Mouse (Mus musculus) hindbrain, embryonic 14.5 days (tissue): ENCODE measurements at regions not wholly inside any gene's neighbourhood (a gene's known extent, or its start where the extent isn't known, plus 50 kb on each side); places are given as distances from the start of the nearest gene placed in this dataset.

Experiments used
- ATAC-seq: fragments of 200-750 bp; cut with Nextera tagmentation; 2 replicates; pipeline ENCODE4 v1.8.0; 2017; ENCODE audit warnings: moderate number of reproducible peaks, mild to moderate bottlenecking, moderate TSS enrichment, moderate library complexity; ENCODE audit not compliant: low FRiP score
- DNase-seq: peaks from one replicate; pipeline ENCODE4 v3.0.0-alpha.2; 2015; ENCODE audit warnings: low spot score
- H3K27ac ChIP-seq: fragments of 300-500 bp; sonication (generic); 2 replicates; pipeline ENCODE4 v1.5.1; 2014; ENCODE audit warnings: mild to moderate bottlenecking, moderate library complexity
- H3K27me3 ChIP-seq: fragments of 300-500 bp; sonication (generic); 2 replicates; pipeline ENCODE4 v1.6.1; 2014; ENCODE audit warnings: mild to moderate bottlenecking, low read length, mixed read lengths; ENCODE audit not compliant: control insufficient read depth, insufficient read depth
- H3K36me3 ChIP-seq: fragments of 300-500 bp; sonication (generic); replicated peaks from 2 replicates; pipeline ENCODE4 v1.6.1; 2014; ENCODE audit not compliant: control insufficient read depth, insufficient read depth
- H3K4me1 ChIP-seq: fragments of 300-500 bp; sonication (generic); replicated peaks from 2 replicates; pipeline ENCODE4 v1.6.1; 2014; ENCODE audit warnings: antibody characterized with exemption, low read length, mixed read lengths; ENCODE audit not compliant: control insufficient read depth, insufficient read depth
- H3K4me2 ChIP-seq: fragments of 300-500 bp; sonication (generic); replicated peaks from 2 replicates; pipeline ENCODE4 v1.6.1; 2014; ENCODE audit warnings: mild to moderate bottlenecking, moderate library complexity
- H3K4me3 ChIP-seq: fragments of 300-500 bp; sonication (generic); replicated peaks from 2 replicates; pipeline ENCODE4 v1.5.1; 2014; ENCODE audit warnings: mild to moderate bottlenecking, low read length
- H3K9ac ChIP-seq: fragments of 300-500 bp; sonication (generic); 2 replicates; pipeline ENCODE4 v1.6.1; 2014
- H3K9me3 ChIP-seq: fragments of 300-500 bp; sonication (generic); 2 replicates; pipeline ENCODE4 v1.6.1; 2016; ENCODE audit warnings: low read length; ENCODE audit not compliant: control insufficient read depth
- WGBS: fragments of 180-500 bp; shearing (Covaris S2); extraction: QIAGEN DNeasy Blood & Tissue Kit; methylation state at CpG from one replicate; pipeline ENCODE4 v1.1.7; 2014; 5-methylcytosine and 5-hydroxymethylcytosine counted together

DNA sequence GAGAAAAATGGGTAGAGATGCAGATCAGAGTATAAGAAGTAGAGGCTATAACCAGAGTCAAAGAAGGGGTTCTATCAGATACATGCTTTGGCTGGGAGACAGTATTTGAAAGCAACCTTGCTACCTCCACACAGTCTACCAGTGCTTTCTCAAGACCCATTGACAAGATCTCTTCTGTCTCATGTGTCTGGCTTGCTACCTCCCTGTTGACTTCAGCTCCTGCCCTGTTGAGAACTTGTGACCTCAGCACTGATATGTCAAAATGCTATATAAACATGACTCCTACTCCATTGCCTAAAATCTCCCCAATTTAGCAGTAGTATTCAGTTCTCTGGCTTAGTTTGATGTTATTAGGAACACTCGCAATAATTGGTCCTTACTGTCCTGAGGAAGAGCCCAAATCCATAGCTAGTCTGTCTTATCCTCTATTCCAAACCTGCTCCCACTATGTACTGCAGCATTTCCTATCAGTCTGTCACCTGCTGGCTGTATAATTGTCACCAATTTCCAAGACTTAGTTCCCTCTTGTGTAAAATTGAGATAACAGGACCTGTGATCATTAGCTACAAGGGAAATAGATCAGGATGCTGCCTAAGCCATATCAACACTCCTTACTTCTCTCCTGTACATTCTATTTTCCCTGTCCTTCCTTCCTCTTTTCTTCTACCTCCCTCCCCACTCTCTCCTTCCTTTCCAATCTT, 224.9 kb downstream of the Fam49a start:
- Histone ChIP-seq H3K36me3 (no peaks in the 10 kb centered on the region), H3K27me3 (no peaks in the 10 kb centered on the region), H3K4me1 (no peaks in the 10 kb centered on the region), H3K9me3 (no peaks in the 10 kb centered on the region), H3K4me3 (no peak overlapping the region), H3K4me2 (no peak overlapping the region), H3K9ac (no peak overlapping the region), H3K27ac (no peak overlapping the region)
- WGBS, result 95% methylated on average over 1 of the region's 1 CpGs
- no peak for DNase-seq
- no peak for ATAC-seq

DNA sequence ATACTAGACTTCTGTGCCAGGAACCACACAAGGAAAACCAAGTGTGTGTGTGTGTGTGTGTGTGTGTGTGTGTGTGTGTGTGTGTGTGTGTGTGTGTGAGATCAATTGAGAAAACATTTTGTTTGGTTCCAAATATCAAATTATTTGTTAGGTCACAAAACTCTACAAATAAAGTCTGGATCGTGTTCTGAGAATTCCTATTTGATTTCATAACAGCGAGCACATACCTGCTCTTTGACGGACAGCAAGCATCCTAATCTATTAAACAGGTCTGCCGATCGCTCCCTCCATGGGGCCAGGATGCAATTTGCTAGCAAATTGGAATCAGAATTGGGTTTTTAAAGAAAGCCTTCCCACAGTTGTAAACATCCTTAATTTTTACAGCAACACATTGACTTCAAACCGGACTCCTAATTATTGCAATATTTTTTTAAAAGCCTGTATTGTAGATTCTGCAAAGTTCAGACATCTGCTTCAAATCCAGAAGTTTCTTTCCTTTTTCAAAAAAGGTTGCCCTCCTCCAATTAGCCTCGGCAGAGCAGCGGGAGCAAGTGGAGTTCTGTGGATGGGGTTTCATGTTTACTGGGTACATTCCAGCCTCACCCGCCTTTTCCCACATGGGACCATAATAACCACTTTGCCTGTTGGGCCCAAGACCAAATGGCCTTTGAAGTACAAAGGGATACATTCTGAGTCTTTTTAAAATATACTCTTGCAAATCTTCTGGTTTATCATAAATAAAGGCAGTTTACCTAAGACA, 223.2 kb downstream of the Fam49a start:
- no peak for ATAC-seq
- no peak for DNase-seq
- no peak overlapping the region for H3K4me2 ChIP-seq
- WGBS, result 87% methylated on average over 9 of the region's 9 CpGs
- no peaks in the 10 kb centered on the region for H3K27me3 ChIP-seq
- no peaks in the 10 kb centered on the region for H3K9me3 ChIP-seq
- no peak overlapping the region for H3K9ac ChIP-seq
- H3K36me3 ChIP-seq, result no peaks in the 10 kb centered on the region
- no peak overlapping the region for H3K27ac ChIP-seq
- H3K4me1 ChIP-seq, result no peaks in the 10 kb centered on the region
- H3K4me3 ChIP-seq, result no peak overlapping the region

DNA sequence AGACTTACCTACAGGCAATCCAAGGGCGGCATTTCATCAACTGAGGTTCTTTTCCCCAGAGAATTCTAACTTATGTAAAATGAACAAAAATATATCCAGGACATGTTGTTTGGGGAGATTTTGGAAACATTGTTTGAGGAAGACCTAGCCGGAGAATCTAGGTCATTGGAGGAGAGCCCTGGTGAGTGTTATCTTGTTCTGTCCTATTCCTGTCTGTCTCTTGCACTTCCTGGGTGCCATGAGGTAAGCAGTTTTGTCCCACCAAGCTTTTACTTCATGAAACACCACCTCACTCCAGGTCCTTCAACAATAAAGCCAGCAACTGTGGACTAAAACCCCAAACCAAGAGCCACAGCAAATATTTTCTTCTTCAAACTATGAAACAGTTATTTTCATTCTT, 218.5 kb downstream of the Fam49a start:
- H3K27me3 ChIP-seq, result no peaks in the 10 kb centered on the region
- no peak overlapping the region for H3K27ac ChIP-seq
- H3K36me3 ChIP-seq, result no peaks in the 10 kb centered on the region
- no peaks in the 10 kb centered on the region for H3K9me3 ChIP-seq
- WGBS, result 95% methylated on average over 2 of the region's 2 CpGs
- H3K4me2 ChIP-seq, result no peak overlapping the region
- no peak overlapping the region for H3K4me3 ChIP-seq
- DNase-seq (no peak), ATAC-seq (no peak)
- no peaks in the 10 kb centered on the region for H3K4me1 ChIP-seq
- no peak overlapping the region for H3K9ac ChIP-seq

DNA sequence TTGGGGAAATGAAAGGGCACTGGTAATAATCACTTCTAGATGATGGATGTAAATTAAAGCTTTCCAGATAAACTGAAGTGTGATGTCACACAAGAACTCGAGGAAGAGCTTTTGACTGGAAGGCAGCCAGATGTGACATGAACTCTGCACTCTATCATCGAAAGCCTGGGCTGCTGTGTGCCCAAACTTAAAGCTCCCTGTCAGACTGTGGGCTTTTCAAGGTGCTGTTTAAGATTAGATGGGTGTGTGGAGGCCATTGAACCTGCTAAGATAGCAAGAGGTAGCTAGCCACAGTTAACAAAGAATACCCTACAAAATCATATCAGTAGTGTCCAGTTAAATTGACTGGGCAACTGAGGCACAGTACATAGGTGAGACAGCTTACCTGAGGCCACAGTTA, 190.1 kb downstream of the Fam49a start:
- DNase-seq (no peak), ATAC-seq (no peak)
- 80% methylated on average over 2 of the region's 2 CpGs for WGBS
- no peak overlapping the region for H3K9ac ChIP-seq
- no peak overlapping the region for H3K4me3 ChIP-seq
- H3K27ac ChIP-seq, result no peak overlapping the region
- no peaks in the 10 kb centered on the region; the same call in 1 of the 2 replicates for H3K27me3 ChIP-seq
- H3K4me2 ChIP-seq, result no peak overlapping the region
- no peaks in the 10 kb centered on the region for H3K4me1 ChIP-seq
- H3K9me3 ChIP-seq, result no peaks in the 10 kb centered on the region
- H3K36me3 ChIP-seq, result no peaks in the 10 kb centered on the region

DNA sequence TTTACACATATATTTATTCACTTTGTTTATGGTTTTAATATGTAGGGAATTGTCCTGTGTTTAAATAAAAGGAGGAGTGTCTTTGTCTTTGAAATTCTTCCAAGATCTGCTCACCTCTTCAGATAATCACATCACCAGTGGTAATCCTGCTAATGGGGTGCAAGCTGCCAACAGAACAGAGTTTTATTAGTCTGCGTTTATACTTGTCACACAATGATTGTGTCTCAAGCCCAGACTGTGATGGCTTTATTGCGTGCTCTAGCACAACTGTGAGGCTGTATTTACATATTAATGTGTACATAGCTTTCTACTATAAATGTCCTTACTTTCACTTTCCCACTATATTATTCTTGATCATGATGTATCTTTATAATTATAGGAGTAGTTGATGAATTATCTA, 184.8 kb downstream of the Fam49a start:
- H3K4me3 ChIP-seq, result no peak overlapping the region
- no peaks in the 10 kb centered on the region for H3K9me3 ChIP-seq
- 35% methylated on average over 2 of the region's 2 CpGs for WGBS
- no peak overlapping the region for H3K27ac ChIP-seq
- H3K4me1 ChIP-seq, result no peaks in the 10 kb centered on the region
- H3K27me3 ChIP-seq, result no peaks in the 10 kb centered on the region; the same call in 1 of the 2 replicates
- no peak overlapping the region for H3K9ac ChIP-seq
- H3K36me3 ChIP-seq, result no peaks in the 10 kb centered on the region
- ATAC-seq (no peak), DNase-seq (no peak)
- H3K4me2 ChIP-seq, result no peak overlapping the region

DNA sequence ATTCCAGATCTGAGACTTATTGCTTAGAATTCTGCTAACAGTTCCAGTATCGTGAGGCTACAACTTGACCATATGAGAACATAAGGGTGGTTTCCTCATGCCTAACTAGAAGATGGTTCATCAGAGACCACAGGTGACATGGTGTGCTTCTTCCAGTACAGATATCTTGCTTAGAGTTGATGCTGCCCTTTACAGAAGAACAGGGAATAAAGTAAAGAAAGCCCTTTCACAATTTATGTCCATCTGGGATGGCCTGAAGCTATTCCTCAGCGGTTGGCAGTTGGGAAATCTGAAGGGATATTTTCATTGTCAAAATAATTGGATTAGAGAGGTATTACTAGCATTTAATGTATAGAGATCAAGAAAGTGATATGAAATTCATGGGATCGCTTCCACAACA, 184.3 kb downstream of the Fam49a start:
- DNase-seq, result no peak
- Histone ChIP-seq H3K27ac (no peak overlapping the region), H3K27me3 (no peaks in the 10 kb centered on the region; the same call in 1 of the 2 replicates), H3K4me1 (no peaks in the 10 kb centered on the region), H3K4me3 (no peak overlapping the region), H3K9ac (no peak overlapping the region), H3K36me3 (no peaks in the 10 kb centered on the region), H3K9me3 (no peaks in the 10 kb centered on the region), H3K4me2 (no peak overlapping the region)
- 83% methylated on average over 3 of the region's 3 CpGs for WGBS
- no peak for ATAC-seq

DNA sequence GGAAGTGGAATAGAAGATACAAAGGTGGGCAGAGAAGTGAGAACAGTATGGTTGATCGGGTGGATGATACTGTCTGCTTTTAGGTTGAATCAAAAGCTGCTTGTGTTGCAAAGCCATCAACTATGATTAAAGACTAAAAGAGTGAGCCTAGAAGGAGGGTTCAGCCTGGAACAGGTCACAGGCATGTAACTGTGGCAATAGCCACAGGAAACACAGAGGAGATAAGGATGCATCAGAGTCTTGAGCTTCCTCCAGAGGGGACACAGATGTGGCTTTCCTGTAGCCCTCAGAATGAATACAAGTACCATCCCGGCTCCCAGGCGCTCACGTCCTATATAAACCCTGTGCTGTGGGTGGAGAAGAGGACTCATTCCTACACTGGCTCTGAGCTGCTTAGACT, 180.9 kb downstream of the Fam49a start:
- no peak overlapping the region for H3K27ac ChIP-seq
- ATAC-seq (no peak), DNase-seq (no peak)
- no peak overlapping the region for H3K4me2 ChIP-seq
- H3K27me3 ChIP-seq, result no peaks in the 10 kb centered on the region; the same call in 1 of the 2 replicates
- H3K9ac ChIP-seq, result no peak overlapping the region
- H3K9me3 ChIP-seq, result no peaks in the 10 kb centered on the region
- H3K4me3 ChIP-seq, result no peak overlapping the region
- peaks cover 5% of the 10 kb centered on the region; the same call in 1 of the 2 replicates for H3K4me1 ChIP-seq
- no peaks in the 10 kb centered on the region for H3K36me3 ChIP-seq
- 95% methylated on average over 4 of the region's 4 CpGs for WGBS

DNA sequence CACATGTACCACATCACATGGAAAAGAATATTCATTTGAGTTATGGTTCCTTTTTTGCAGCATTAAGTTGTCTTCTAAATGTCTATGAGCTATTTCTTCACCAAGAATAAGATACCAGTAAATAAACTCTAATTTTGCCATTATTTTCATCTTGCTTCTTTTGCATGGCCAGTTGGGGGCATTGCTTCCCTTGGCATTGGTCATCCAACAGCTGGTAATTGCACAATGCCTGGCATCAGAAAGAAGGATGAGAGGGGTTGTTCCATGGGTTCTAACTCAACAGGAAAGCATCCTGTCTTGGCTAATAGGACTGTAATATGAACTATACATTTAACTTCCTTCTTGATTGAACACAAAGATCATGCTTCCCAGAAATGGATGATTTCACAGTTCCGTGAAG, 174.4 kb downstream of the Fam49a start:
- Histone ChIP-seq H3K9ac (no peak overlapping the region), H3K27me3 (no peaks in the 10 kb centered on the region), H3K4me2 (no peak overlapping the region), H3K36me3 (no peaks in the 10 kb centered on the region), H3K4me1 (peaks cover 5% of the 10 kb centered on the region; the same call in 1 of the 2 replicates), H3K9me3 (no peaks in the 10 kb centered on the region), H3K4me3 (no peak overlapping the region), H3K27ac (no peak overlapping the region)
- 100% methylated on average over 1 of the region's 1 CpGs for WGBS
- no peak for ATAC-seq
- no peak for DNase-seq

DNA sequence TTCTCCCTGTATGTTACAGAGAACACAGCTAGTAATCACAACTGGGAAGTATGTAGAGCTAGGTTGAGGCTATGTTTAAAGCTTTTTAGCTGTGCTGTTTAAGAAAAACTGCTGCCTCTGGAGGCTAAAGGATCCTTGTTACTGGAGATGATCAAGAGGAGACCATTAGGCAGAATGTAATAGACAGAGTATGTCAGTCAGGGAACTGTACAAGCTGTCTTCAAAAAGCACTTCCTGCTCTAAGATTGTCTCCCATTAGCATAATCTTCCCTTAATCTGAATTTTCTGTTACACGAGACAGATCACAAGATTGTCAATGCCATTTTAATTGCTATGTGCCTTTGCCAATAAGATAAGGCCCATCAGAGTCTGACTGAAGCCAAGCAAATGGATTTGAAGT, 170.7 kb downstream of the Fam49a start:
- no peak for DNase-seq
- H3K4me2 ChIP-seq, result no peak overlapping the region
- no peak overlapping the region for H3K9ac ChIP-seq
- 48% methylated on average over 1 of the region's 1 CpGs for WGBS
- H3K27ac ChIP-seq, result no peak overlapping the region
- H3K36me3 ChIP-seq, result no peaks in the 10 kb centered on the region
- H3K4me3 ChIP-seq, result no peak overlapping the region
- H3K9me3 ChIP-seq, result no peaks in the 10 kb centered on the region
- H3K4me1 ChIP-seq, result no peaks in the 10 kb centered on the region
- H3K27me3 ChIP-seq, result no peaks in the 10 kb centered on the region
- no peak for ATAC-seq
